Mouse (Mus musculus) ES-Bruce4 (cell line): ENCODE results near the gene Gnpat. TPM values are rescaled to one million over a fixed set of nuclear protein-coding genes. Genes with fewer than 3 reads are reported as not detected.

Experiments used
- H3K27ac ChIP-seq: 2 replicates; pipeline ENCODE4 v1.5.1; 2012; ENCODE audit warnings: low read length, inconsistent platforms; ENCODE audit not compliant: insufficient read depth
- H3K27me3 ChIP-seq: 2 replicates; pipeline ENCODE4 v1.6.1; 2012; ENCODE audit warnings: mild to moderate bottlenecking, low read length, inconsistent platforms; ENCODE audit not compliant: control insufficient read depth, poor library complexity, insufficient read depth, severe bottlenecking
- H3K36me3 ChIP-seq: 2 replicates; pipeline ENCODE4 v1.6.1; 2012; ENCODE audit warnings: inconsistent platforms, mild to moderate bottlenecking, low read length, moderate library complexity; ENCODE audit not compliant: control insufficient read depth, poor library complexity, insufficient read depth, severe bottlenecking
- H3K4me1 ChIP-seq: one replicate; pipeline ENCODE4 v1.8.1; 2011; ENCODE audit warnings: low read length; ENCODE audit not compliant: control insufficient read depth, insufficient read depth
- H3K4me3 ChIP-seq: 2 replicates; pipeline ENCODE4 v1.5.1; 2011; ENCODE audit warnings: low read depth, mild to moderate bottlenecking, low read length
- H3K9ac ChIP-seq: 2 replicates; pipeline ENCODE4 v1.6.1; 2012; ENCODE audit warnings: low read depth, mild to moderate bottlenecking, inconsistent platforms; ENCODE audit not compliant: poor library complexity, severe bottlenecking
- H3K9me3 ChIP-seq: replicated peaks from 2 replicates; pipeline ENCODE4 v1.6.1; 2012; ENCODE audit warnings: mild to moderate bottlenecking, low read length, inconsistent platforms; ENCODE audit not compliant: control insufficient read depth, poor library complexity, insufficient read depth, severe bottlenecking
- CTCF ChIP-seq: IDR thresholded peaks from one replicate; pipeline ENCODE4 v1.8.1; 2011; ENCODE audit warnings: low read depth, low read length
- EP300 ChIP-seq: IDR thresholded peaks from 2 replicates; pipeline ENCODE4 v1.6.1; 2011; ENCODE audit warnings: low read depth, low read length; ENCODE audit not compliant: insufficient read depth
- POLR2A ChIP-seq: IDR thresholded peaks from one replicate; pipeline ENCODE4 v1.8.1; 2011; ENCODE audit warnings: low read length; ENCODE audit not compliant: insufficient read depth
- polyA plus RNA-seq: library from polyadenylated mRNA; stranded (reverse); fragments of >200 nt; gene quantifications from 2 replicates; pipeline ENCODE4 v1.2.4, GENCODE M21; 2011; ENCODE audit warnings: low read depth; ENCODE audit not compliant: missing spikeins, insufficient read depth, insufficient read length

Gnpat gene
- polyA plus RNA-seq, 1 experiment = 113 TPM

- no peaks in the 10 kb centered on the region for H3K9me3 ChIP-seq
- H3K4me3 ChIP-seq = no peak overlapping the region
- H3K27me3 ChIP-seq = no peaks in the 10 kb centered on the region
- no peak overlapping the region for H3K9ac ChIP-seq
- no peak overlapping the region for H3K27ac ChIP-seq
- no peaks in the 10 kb centered on the region for H3K4me1 ChIP-seq
- TF ChIP-seq POLR2A (no peak), EP300 (no peak)
- H3K36me3 ChIP-seq = peaks cover 9% of the 10 kb centered on the region
Measured at GRCm38 (mm10) chr8:124867126-124867525, 4.3 kb downstream of the Gnpat start.

GRCm38 (mm10) chr8:124869708-124870107 lies 6.9 kb downstream of the Gnpat start:
- H3K27ac ChIP-seq = no peak overlapping the region
- no peak overlapping the region for H3K9ac ChIP-seq
- no peaks in the 10 kb centered on the region for H3K4me1 ChIP-seq
- no peaks in the 10 kb centered on the region for H3K9me3 ChIP-seq
- H3K4me3 ChIP-seq = no peak overlapping the region
- no peaks in the 10 kb centered on the region for H3K27me3 ChIP-seq
- TF ChIP-seq CTCF = no peak
- TF ChIP-seq EP300 = no peak
- TF ChIP-seq POLR2A = no peak
- peaks cover 26% of the 10 kb centered on the region for H3K36me3 ChIP-seq

GRCm38 (mm10) chr8:124871474-124871873 lies 8.6 kb downstream of the Gnpat start:
- no peaks in the 10 kb centered on the region for H3K27me3 ChIP-seq
- TF ChIP-seq POLR2A = no peak
- H3K4me3 ChIP-seq = no peak overlapping the region
- no peaks in the 10 kb centered on the region for H3K4me1 ChIP-seq
- no peak overlapping the region for H3K9ac ChIP-seq
- H3K27ac ChIP-seq = no peak overlapping the region
- H3K9me3 ChIP-seq = no peaks in the 10 kb centered on the region
- H3K36me3 ChIP-seq = peaks cover 41% of the 10 kb centered on the region

GRCm38 (mm10) chr8:124872081-124872480 lies 9.2 kb downstream of the Gnpat start:
- H3K4me1 ChIP-seq = no peaks in the 10 kb centered on the region
- H3K36me3 ChIP-seq = peaks cover 47% of the 10 kb centered on the region
- no peak overlapping the region for H3K4me3 ChIP-seq
- no peak overlapping the region for H3K9ac ChIP-seq
- H3K27ac ChIP-seq = no peak overlapping the region
- H3K27me3 ChIP-seq = no peaks in the 10 kb centered on the region
- H3K9me3 ChIP-seq = no peaks in the 10 kb centered on the region
- TF ChIP-seq POLR2A = no peak
- TF ChIP-seq EP300 = no peak
- peak; percentile 16 for TF ChIP-seq CTCF

GRCm38 (mm10) chr8:124872690-124873089 lies 9.9 kb downstream of the Gnpat start:
- no peaks in the 10 kb centered on the region for H3K9me3 ChIP-seq
- H3K36me3 ChIP-seq = peaks cover 53% of the 10 kb centered on the region
- H3K4me3 ChIP-seq = no peak overlapping the region
- H3K9ac ChIP-seq = no peak overlapping the region
- H3K27me3 ChIP-seq = no peaks in the 10 kb centered on the region
- H3K4me1 ChIP-seq = no peaks in the 10 kb centered on the region
- TF ChIP-seq EP300 = no peak
- TF ChIP-seq CTCF = no peak
- TF ChIP-seq POLR2A = no peak
- no peak overlapping the region for H3K27ac ChIP-seq

GRCm38 (mm10) chr8:124878141-124878540 lies 15.3 kb downstream of the Gnpat start:
- no peaks in the 10 kb centered on the region for H3K4me1 ChIP-seq
- H3K9me3 ChIP-seq = no peaks in the 10 kb centered on the region
- H3K4me3 ChIP-seq = no peak overlapping the region
- TF ChIP-seq POLR2A (no peak), CTCF (no peak), EP300 (no peak)
- H3K27me3 ChIP-seq = no peaks in the 10 kb centered on the region
- H3K36me3 ChIP-seq = peaks cover 88% of the 10 kb centered on the region
- H3K27ac ChIP-seq = no peak overlapping the region
- H3K9ac ChIP-seq = no peak overlapping the region
